Mouse (Mus musculus): ENCODE data around the gene Sox5. TPM values are rescaled to one million over a fixed set of nuclear protein-coding genes. Genes with fewer than 3 reads are reported as not detected.

Gene Sox5
- 2.3 and 6.2 TPM in 2 replicates for polyA plus RNA-seq (2012; rRNA removed; ENCODE audit: low replicate concordance)

GRCm38 (mm10) chr6:144781431-144782030 is at the start of gene Sox5:
Sox5 (minus strand) TSS chr6:144781977.

Data from subcutaneous adipose tissue, adult 2 months (tissue).